Mouse (Mus musculus) thymus, adult 2 months (tissue): ENCODE results near the gene Rnaset2b.
"Not testable (repeated sequence)": the region's sequence is repeated elsewhere in the genome, so short reads cannot be mapped to it uniquely, and the experiment has no call there.

Experiments used
- CTCF ChIP-seq: fragments of 200-500 bp; IDR thresholded peaks from 2 replicates; pipeline ENCODE4 v1.5.1; 2012; ENCODE audit warnings: mild to moderate bottlenecking, control low read depth, low read length, moderate library complexity, borderline replicate concordance; ENCODE audit not compliant: control insufficient read depth, poor library complexity, insufficient read depth; ENCODE audit errors: extremely low read depth
- POLR2A ChIP-seq: fragments of 200-500 bp; IDR thresholded peaks from 2 replicates; pipeline ENCODE4 v1.6.1; 2012; ENCODE audit warnings: mild to moderate bottlenecking, low read length, control low read depth, moderate library complexity; ENCODE audit not compliant: control insufficient read depth, poor library complexity, insufficient read depth; ENCODE audit errors: extremely low read depth

GRCm38 (mm10) chr17:6970334-6970733 is at the start of gene Rnaset2b:
- TF ChIP-seq CTCF, POLR2A: not testable (repeated sequence)
